Mouse (Mus musculus) right cerebral cortex, adult 18-20 months (tissue): ENCODE measurements around the gene Ywhae.
"Not testable (repeated sequence)": the region's sequence is repeated elsewhere in the genome, so short reads cannot be mapped to it uniquely, and the experiment has no call there.

Source experiments
- DNase-seq: peaks from one replicate; pipeline ENCODE4 v3.0.0; 2022; ENCODE audit warnings: mixed read lengths

Ywhae gene

DNA sequence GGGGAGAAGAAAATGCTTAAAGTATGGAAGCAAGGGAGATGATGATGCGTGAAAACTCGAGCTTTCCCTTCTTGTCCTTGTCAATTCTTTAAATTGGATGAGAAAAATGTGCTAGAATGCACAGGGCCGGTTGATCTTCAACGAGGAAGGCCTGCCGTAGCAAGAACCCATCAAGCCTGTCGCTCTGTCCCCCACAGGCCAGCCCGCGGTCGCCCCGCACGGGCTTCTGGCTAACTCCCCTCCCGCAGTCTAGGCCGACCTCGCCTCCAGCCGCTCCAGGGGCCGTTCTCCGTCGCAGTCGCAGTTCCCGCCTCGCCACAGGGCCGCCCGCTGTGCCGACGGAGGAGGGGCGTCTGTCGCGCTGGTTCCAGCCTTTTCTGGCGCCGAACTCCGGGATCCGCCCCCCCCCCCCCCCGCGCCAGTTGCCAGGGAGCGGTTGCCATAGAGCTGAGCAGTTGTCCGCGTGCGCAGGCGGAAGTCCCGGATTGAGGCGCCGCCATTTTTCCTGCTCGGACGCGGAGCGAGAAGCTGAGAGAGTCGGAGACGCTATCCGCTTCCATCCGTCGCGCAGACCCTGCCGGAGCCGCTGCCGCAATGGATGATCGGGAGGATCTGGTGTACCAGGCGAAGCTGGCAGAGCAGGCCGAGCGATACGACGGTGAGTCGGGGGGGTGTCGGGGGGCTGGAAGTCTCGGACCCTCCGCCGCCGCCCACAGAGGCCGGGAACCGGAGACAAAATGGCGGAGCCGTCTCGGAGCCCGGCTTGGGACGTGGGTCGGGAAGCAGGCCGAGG is at the start of gene Ywhae:
Gene Ywhae, plus strand, starts transcription at position 436 of the 793 bp plus-strand sequence.
- DNase-seq: peak; percentile 93

DNA sequence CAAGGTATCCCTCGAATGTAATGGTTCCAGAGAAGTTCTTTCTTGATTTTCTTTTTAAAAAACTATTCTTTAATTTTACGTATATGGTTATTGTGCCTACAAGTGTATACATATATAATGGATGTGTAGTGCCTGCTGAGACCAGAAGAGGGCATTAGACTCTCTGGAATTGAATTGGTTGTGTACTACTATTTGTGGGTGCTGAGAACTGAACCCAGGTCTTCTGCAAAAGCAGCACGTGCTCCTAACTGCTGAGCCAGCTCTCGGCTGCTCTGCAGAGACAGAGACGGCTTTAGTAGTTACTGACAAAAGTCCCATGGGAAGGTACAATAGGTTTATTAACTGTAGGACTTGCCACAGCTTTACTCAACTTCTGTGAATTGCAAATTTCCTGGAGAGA is 48.2 kb upstream of the Ywhae start:
- DNase-seq: no peak

DNA sequence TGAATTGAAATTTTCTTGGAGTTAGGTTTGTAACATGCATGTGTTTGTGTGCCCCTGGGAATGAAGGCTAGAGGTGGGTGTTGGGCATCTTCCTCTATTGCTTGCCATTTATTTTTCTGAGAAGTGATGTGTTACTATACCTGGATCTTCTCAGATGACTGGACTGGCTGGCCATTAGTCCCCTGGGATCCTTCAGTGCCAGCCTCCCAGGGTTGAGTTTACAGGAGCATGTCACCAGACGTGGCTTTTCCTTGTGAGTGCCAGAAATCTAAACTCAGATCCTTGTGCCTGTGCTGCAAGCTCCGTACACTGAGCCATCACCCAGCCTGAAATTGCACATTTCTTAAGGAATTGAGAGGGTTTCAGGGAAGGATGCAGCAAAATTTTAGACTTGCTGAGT is 47.7 kb upstream of the Ywhae start:
- DNase-seq: no peak

DNA sequence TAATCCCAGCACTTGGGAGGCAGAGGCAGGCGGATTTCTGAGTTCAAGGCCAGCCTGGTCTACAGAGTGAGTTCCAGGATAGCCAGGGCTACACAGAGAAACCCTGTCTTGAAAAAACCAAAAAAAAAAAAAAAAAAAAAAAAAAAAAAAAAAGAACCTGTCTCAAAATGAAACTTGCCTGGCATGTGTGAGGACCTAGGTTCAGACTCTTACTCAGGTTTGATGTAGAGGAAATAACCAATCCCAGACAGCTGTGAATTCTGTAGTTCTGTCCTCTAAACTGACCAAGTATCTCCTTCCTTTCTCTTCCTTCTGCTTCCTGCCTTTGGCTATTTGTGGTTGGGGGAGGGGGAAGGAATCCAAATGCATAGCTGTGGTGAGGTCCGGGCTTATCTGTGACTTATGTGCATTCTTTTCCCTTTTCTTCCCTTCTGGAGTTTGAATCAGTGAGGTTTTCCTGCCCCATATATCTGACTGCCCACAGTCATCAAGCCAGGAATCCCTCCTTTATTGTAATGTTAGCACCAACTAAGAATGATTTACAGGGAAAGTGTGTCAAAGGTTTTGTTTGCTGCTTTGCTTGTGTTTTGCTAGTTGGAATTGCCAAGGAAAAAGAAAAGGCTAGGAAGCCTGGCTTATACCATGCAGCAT is 45.2 kb upstream of the Ywhae start:
- no peak for DNase-seq

DNA sequence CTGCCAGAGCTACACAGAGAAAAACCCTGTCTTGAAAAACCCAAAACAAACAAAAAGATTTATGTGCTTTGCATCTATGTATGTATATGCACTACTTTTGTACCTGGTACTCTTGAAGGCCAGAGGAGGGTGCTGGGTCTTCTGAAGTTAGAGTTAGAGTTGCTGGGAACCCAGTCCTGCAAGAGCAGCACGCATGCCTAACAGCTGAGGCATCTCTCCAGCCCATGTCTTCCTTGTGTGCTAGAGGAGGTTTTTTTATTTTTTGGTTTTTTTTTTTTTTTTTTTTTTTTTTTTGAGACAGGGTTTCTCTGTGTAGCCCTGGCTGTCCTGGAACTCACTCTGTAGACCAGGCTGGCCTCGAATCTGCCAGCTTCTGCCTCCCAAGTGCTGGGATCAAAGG is 44.5 kb upstream of the Ywhae start:
- no peak for DNase-seq

DNA sequence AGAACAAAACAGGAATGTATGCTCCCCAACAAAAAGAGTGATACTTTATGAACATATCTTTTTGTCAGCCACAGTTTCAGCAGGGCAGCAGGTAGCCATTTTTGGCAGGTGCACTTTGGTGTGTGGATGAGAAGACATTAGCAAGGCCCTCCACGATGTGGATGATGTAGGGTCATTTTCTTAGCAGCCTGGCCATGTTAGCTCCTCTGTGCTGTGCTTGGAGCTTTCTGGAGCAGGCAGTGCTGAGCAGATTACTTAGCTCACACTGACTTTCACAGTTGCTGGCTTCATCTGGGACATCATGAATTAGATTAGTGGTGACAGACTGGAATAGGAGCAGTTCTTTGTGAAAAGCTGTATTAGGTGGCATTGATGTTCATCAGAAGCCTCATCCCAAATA is 42.7 kb upstream of the Ywhae start:
- no peak for DNase-seq

DNA sequence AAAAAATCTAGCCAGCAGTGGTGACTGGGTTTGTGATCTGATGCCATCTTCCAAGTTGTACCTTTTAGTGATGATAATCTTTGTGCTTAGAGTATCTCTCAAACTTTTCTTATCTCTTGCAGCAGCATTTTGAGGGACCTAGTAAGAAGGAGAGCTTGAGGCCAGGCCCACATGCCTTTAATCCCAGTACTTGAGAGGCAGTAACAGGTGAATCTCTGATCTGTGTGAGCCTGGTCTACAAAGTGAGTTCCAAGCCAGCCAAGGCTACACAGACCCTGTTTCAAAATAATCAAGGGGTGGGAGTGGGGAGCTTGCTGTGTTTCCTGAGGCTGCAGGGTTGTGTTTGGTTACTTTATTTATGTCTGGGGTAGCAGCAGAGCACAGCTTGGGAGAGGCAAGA is 41.6 kb upstream of the Ywhae start:
- no peak for DNase-seq

- no peak for DNase-seq
Observed at GRCm38 (mm10) chr11:75693570-75693969, 39.1 kb upstream of the Ywhae start.

GRCm38 (mm10) chr11:75697464-75697863 is 35.2 kb upstream of the Ywhae start:
- not testable (repeated sequence) for DNase-seq

- DNase-seq: no peak
Observed at GRCm38 (mm10) chr11:75700557-75700956, 32.1 kb upstream of the Ywhae start.

DNA sequence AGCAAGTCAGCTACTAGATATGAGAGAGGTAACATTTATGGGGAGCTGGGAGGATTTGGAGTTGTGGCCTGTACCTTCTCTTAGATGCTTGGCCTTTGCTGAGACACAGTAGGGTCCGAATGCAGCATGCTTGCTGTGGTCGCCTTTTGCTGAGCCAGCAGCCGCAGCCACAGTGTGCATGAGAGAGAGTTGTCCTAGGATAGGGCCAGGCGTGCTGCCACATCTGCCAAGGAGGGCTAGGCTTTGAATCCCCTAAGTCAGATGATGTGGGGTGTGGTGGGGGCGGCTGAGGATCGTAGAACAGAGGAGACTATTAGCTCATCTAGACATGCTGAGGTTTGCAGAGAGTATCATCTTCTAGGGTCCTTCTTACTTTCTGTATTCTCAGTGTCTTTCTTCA is 29.9 kb upstream of the Ywhae start:
- no peak for DNase-seq

GRCm38 (mm10) chr11:75703748-75704147 is 28.9 kb upstream of the Ywhae start:
- DNase-seq: no peak

DNA sequence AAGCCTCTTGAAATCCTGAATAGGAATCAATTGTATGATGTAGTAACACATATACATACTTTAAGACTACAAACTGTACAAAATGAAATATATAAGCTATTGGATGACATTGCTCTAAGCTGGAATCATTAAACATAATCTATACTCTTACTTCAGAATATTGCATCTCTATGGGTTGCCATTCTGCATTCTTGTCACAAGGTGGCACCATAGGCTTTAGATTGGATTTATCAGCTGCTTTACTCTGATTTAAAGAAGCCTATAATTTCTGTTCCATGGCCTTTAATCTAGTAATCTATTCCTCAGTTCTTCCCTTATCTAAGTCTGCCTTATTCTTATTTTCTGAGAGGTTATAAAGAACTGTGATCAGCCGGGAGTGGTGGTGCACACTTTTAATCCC is 18.7 kb upstream of the Ywhae start:
- no peak for DNase-seq

DNA sequence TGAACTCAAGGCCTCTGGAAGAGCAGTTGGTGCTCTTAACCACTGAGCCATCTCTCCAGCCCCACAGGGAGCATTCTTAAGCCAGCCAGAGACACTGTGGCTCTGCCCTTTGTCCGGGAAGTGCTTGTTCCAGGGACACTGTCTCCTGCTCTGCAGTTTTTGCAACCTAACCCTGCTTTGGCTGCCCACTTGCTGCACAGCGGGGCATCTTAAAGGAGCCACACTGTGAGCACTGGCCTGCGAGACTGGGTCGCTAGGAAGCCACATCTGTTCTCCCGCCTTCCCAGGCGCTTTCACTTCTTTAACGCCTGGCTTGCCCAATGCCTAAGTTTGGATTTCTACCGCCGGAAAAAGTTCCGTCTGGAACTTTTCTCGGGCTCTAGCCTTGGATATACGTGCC is 17.1 kb upstream of the Ywhae start:
- no peak for DNase-seq

- no peak for DNase-seq
Observed at GRCm38 (mm10) chr11:75716661-75717325, 15.9 kb upstream of the Ywhae start.

GRCm38 (mm10) chr11:75722339-75722738 is 10.3 kb upstream of the Ywhae start:
- no peak for DNase-seq

- no peak for DNase-seq
Observed at GRCm38 (mm10) chr11:75727168-75727567, 5.5 kb upstream of the Ywhae start.

- not testable (repeated sequence) for DNase-seq
Observed at GRCm38 (mm10) chr11:75727659-75728058, 5.0 kb upstream of the Ywhae start.

DNA sequence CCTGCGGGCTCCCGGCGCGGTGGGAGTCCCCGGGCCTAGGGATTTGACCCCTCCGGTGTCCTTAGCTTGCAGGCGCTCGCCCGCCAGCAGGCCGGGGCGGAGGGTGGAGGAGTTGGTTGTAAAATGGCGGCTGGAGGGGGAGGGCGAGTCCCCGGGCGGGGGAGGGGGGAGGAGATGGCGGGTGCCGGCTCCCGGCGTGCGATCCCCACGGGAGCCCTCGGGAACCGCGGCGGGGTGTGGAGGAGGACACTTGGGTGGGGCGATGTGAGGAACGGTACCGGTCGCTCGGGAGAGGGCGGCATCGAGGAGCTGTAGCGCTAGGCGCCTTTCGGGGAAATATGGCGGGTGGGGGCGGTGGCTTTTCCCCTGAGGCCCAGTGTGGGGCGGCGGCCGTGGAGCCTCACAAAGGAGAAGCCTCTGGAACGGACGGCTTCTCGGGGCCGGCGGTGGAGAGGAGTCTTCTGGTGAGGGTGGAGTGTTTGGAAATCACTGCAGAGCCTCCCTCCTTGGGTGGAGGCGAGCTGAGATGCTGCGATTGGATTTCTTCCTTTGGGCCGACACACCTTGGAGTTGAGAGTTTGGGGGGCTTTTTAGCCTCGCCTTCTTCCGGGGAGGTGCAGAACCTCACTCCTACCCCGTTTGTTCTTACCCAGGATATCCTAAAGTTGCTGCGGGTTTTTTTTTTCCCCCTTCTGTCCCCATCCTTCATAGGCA is 715 bp downstream of the Ywhae start:
- peak; percentile 77 for DNase-seq

- DNase-seq: no peak
Observed at GRCm38 (mm10) chr11:75735462-75736252, 3.0 kb downstream of the Ywhae start.

- no peak for DNase-seq
Observed at GRCm38 (mm10) chr11:75736978-75737377, 4.3 kb downstream of the Ywhae start.

GRCm38 (mm10) chr11:75737806-75738476 is 5.3 kb downstream of the Ywhae start:
- DNase-seq: no peak
